ENCODE assay signal across 22 mouse cellular contexts in genomic region chr8:77502547-77502946, GRCm38 (mm10).
"Had no signal": no experiment of that assay in that cellular context is flagged by ENCODE, and none has a peak within 500 bp of the region (broad histone marks: within the 10 kb centered on the region; RNA-seq: fewer than 3 reads in every experiment).

No protein-coding gene starts in this region.

- H3K4me3 ChIP-seq: liver, embryonic 15.5 days; lung, embryonic 15.5 days; megakaryocyte, embryonic 14.5 days; midbrain, embryonic 13.5 days; midbrain, embryonic 15.5 days; neural tube, embryonic 13.5 days; neural tube, embryonic 15.5 days had no signal

- H3K27me3 ChIP-seq: liver, embryonic 15.5 days; lung, embryonic 15.5 days; megakaryocyte, embryonic 14.5 days; midbrain, embryonic 13.5 days; midbrain, embryonic 15.5 days; neural tube, embryonic 13.5 days; neural tube, embryonic 15.5 days had no signal

- H3K4me1 ChIP-seq: midbrain, embryonic 13.5 days; midbrain, embryonic 15.5 days; neural tube, embryonic 13.5 days; neural tube, embryonic 15.5 days had no signal

- H3K36me3 ChIP-seq: liver, embryonic 15.5 days; lung, embryonic 15.5 days; midbrain, embryonic 13.5 days; midbrain, embryonic 15.5 days; neural tube, embryonic 13.5 days; neural tube, embryonic 15.5 days had no signal

- H3K27ac ChIP-seq: liver, embryonic 15.5 days; lung, embryonic 15.5 days; macrophage; midbrain, embryonic 13.5 days; midbrain, embryonic 15.5 days; neural tube, embryonic 13.5 days; neural tube, embryonic 15.5 days had no signal

- H3K9ac ChIP-seq: liver, embryonic 15.5 days; liver, postnatal 0 days; lung, embryonic 15.5 days; midbrain, embryonic 13.5 days; midbrain, embryonic 15.5 days; neural tube, embryonic 13.5 days; neural tube, embryonic 15.5 days had no signal

- H3K4me2 ChIP-seq: liver, embryonic 15.5 days; lung, embryonic 15.5 days; midbrain, embryonic 11.5 days; midbrain, embryonic 13.5 days; midbrain, embryonic 15.5 days; neural tube, embryonic 13.5 days; neural tube, embryonic 15.5 days had no signal

- H3K9me3 ChIP-seq: liver, embryonic 15.5 days; lung, embryonic 15.5 days; megakaryocyte, embryonic 14.5 days; midbrain, embryonic 13.5 days; midbrain, embryonic 15.5 days; neural tube, embryonic 13.5 days; neural tube, embryonic 15.5 days had no signal

- ATAC-seq: liver, postnatal 0 days; lung, postnatal 0 days; midbrain, embryonic 13.5 days; midbrain, embryonic 15.5 days had no signal

- DNase-seq: liver, postnatal 0 days; lung, adult 2 months; lung, postnatal 14 days; lung, postnatal 36 days; retina, postnatal 1 day; right cerebral cortex, adult 18-20 months; right cerebral cortex, postnatal 25 days; right cerebral cortex, postnatal 4 days; spleen, adult 18-20 months; thymus, adult 18-20 months; thymus, postnatal 14 days; thymus, postnatal 36 days had no signal
